Mouse (Mus musculus) lung, postnatal 0 days (tissue): ENCODE data around the gene Podn. TPM values are rescaled to one million over a fixed set of nuclear protein-coding genes. Genes with fewer than 3 reads are reported as not detected.

ENCODE experiments used
- ATAC-seq: fragments of 200-750 bp; cut with Nextera tagmentation; 2 replicates; pipeline ENCODE4 v1.8.0; 2017; ENCODE audit warnings: moderate library complexity
- DNase-seq: peaks from one replicate; pipeline ENCODE4 v3.0.0-alpha.2; 2016; ENCODE audit warnings: low spot score
- H3K27ac ChIP-seq: fragments of 300-500 bp; sonication (generic); 2 replicates; pipeline ENCODE4 v1.5.1; 2014; ENCODE audit warnings: antibody characterized with exemption, mild to moderate bottlenecking, low read length, mixed read lengths
- H3K27me3 ChIP-seq: fragments of 300-500 bp; sonication (generic); replicated peaks from 2 replicates; pipeline ENCODE4 v1.6.1; 2014; ENCODE audit warnings: low read length, mixed read lengths; ENCODE audit not compliant: insufficient read depth
- H3K36me3 ChIP-seq: fragments of 300-500 bp; sonication (generic); 2 replicates; pipeline ENCODE4 v1.6.1; 2014; ENCODE audit warnings: low read length, mixed read lengths; ENCODE audit not compliant: insufficient read depth
- H3K4me1 ChIP-seq: fragments of 300-500 bp; sonication (generic); 2 replicates; pipeline ENCODE4 v1.6.1; 2014; ENCODE audit warnings: antibody characterized with exemption, low read depth, low read length, mixed read lengths; ENCODE audit not compliant: insufficient read depth
- H3K4me2 ChIP-seq: fragments of 300-500 bp; sonication (generic); replicated peaks from 2 replicates; pipeline ENCODE4 v1.6.1; 2014; ENCODE audit warnings: low read depth, mild to moderate bottlenecking, low read length, moderate library complexity, mixed read lengths
- H3K4me3 ChIP-seq: fragments of 300-500 bp; sonication (generic); 2 replicates; pipeline ENCODE4 v1.5.1; 2014; ENCODE audit warnings: low read depth, low read length
- H3K9ac ChIP-seq: fragments of 300-500 bp; sonication (generic); replicated peaks from 2 replicates; pipeline ENCODE4 v1.6.1; 2014; ENCODE audit warnings: low read depth, mild to moderate bottlenecking
- H3K9me3 ChIP-seq: fragments of 300-500 bp; sonication (generic); 2 replicates; pipeline ENCODE4 v1.6.1; 2016; ENCODE audit warnings: low read length, mixed read lengths
- CTCF ChIP-seq: IDR thresholded peaks from 2 replicates; pipeline ENCODE4 v1.5.1; 2016; ENCODE audit warnings: antibody characterized with exemption, mild to moderate bottlenecking
- EP300 ChIP-seq: IDR thresholded peaks from 2 replicates; pipeline ENCODE4 v1.6.1; 2016; ENCODE audit warnings: antibody characterized with exemption, mild to moderate bottlenecking, control low read depth
- WGBS: fragments of 180-500 bp; shearing (Covaris S2); extraction: QIAGEN DNeasy Blood & Tissue Kit; methylation state at CpG from one replicate; pipeline ENCODE4 v1.1.7; 2014; 5-methylcytosine and 5-hydroxymethylcytosine counted together
- polyA plus RNA-seq: library from polyadenylated mRNA; unstranded; fragments of >200 nt; fragmentation: Nextera tagmentation; extraction: Ambion mirVana; gene quantifications from 2 replicates; pipeline ENCODE4 v1.2.1, GENCODE M21; 2015

Gene Podn
- polyA plus RNA-seq, 1 experiment from 2014 or later = 2.8 TPM

GRCm38 (mm10) chr4:108066569-108066968 lies 29.7 kb downstream of the Podn start:
- Histone ChIP-seq H3K36me3 (peaks cover 9% of the 10 kb centered on the region; the same call in 1 of the 2 replicates), H3K4me1 (peaks cover 5% of the 10 kb centered on the region; the same call in 1 of the 2 replicates), H3K9ac (no peak overlapping the region), H3K27me3 (no peaks in the 10 kb centered on the region), H3K4me2 (no peak overlapping the region), H3K4me3 (no peak overlapping the region), H3K9me3 (no peaks in the 10 kb centered on the region), H3K27ac (no peak overlapping the region)
- TF ChIP-seq CTCF (no peak), EP300 (no peak)
- ATAC-seq (no peak), DNase-seq (no peak)
- 73% methylated on average over 4 of the region's 4 CpGs for WGBS

GRCm38 (mm10) chr4:108065176-108065844 lies 30.9 kb downstream of the Podn start:
- no peaks in the 10 kb centered on the region for H3K9me3 ChIP-seq
- ATAC-seq (no peak), DNase-seq (peak; percentile 44)
- no peaks in the 10 kb centered on the region for H3K27me3 ChIP-seq
- no peak overlapping the region for H3K9ac ChIP-seq
- peaks cover 9% of the 10 kb centered on the region; the same call in 1 of the 2 replicates for H3K36me3 ChIP-seq
- no peak overlapping the region for H3K4me2 ChIP-seq
- TF ChIP-seq EP300 (no peak), CTCF (no peak)
- peaks cover 5% of the 10 kb centered on the region; the same call in 1 of the 2 replicates for H3K4me1 ChIP-seq
- no peak overlapping the region for H3K27ac ChIP-seq
- WGBS = 56% methylated on average over 2 of the region's 2 CpGs
- H3K4me3 ChIP-seq = no peak overlapping the region

- no peaks in the 10 kb centered on the region; the same call in 1 of the 2 replicates for H3K4me1 ChIP-seq
- TF ChIP-seq EP300 (no peak), CTCF (no peak)
- no peak for ATAC-seq
- DNase-seq = no peak
- no peak overlapping the region for H3K4me2 ChIP-seq
- peaks cover 21% of the 10 kb centered on the region; the same call in 1 of the 2 replicates for H3K36me3 ChIP-seq
- WGBS = 71% methylated on average over 6 of the region's 6 CpGs
- H3K27me3 ChIP-seq = no peaks in the 10 kb centered on the region
- no peaks in the 10 kb centered on the region for H3K9me3 ChIP-seq
- no peak overlapping the region for H3K27ac ChIP-seq
- H3K9ac ChIP-seq = no peak overlapping the region
- H3K4me3 ChIP-seq = no peak overlapping the region
These were observed 32.6 kb downstream of the Podn start for GRCm38 (mm10) chr4:108063616-108064015.

GRCm38 (mm10) chr4:108062524-108062923 lies 33.7 kb downstream of the Podn start:
- Histone ChIP-seq H3K4me3 (no peak overlapping the region), H3K27me3 (no peaks in the 10 kb centered on the region), H3K9ac (no peak overlapping the region), H3K27ac (no peak overlapping the region), H3K4me2 (no peak overlapping the region), H3K9me3 (no peaks in the 10 kb centered on the region), H3K36me3 (peaks cover 19% of the 10 kb centered on the region; the same call in 1 of the 2 replicates), H3K4me1 (no peaks in the 10 kb centered on the region; the same call in 1 of the 2 replicates)
- TF ChIP-seq EP300 (no peak), CTCF (no peak)
- WGBS = 89% methylated on average over 5 of the region's 5 CpGs
- no peak for DNase-seq
- no peak for ATAC-seq

- H3K4me3 ChIP-seq = no peak overlapping the region
- peaks cover 21% of the 10 kb centered on the region; the same call in 1 of the 2 replicates for H3K36me3 ChIP-seq
- TF ChIP-seq EP300 (no peak), CTCF (no peak)
- ATAC-seq (no peak), DNase-seq (no peak)
- no peaks in the 10 kb centered on the region; the same call in 1 of the 2 replicates for H3K4me1 ChIP-seq
- H3K9ac ChIP-seq = no peak overlapping the region
- no peak overlapping the region for H3K4me2 ChIP-seq
- H3K27ac ChIP-seq = no peak overlapping the region
- no peaks in the 10 kb centered on the region for H3K27me3 ChIP-seq
- H3K9me3 ChIP-seq = no peaks in the 10 kb centered on the region
- 89% methylated on average over 4 of the region's 4 CpGs for WGBS
These were observed 35.5 kb downstream of the Podn start for GRCm38 (mm10) chr4:108060774-108061173.

- 83% methylated on average over 19 of the region's 19 CpGs for WGBS
- ATAC-seq = no peak
These were observed 36.5 kb downstream of the Podn start for GRCm38 (mm10) chr4:108059601-108060379.

More at GRCm38 (mm10) chr4:108059601-108060379, 36.5 kb downstream of the Podn start:
- TF ChIP-seq CTCF (no peak), EP300 (no peak)
- no peak overlapping the region for H3K4me2 ChIP-seq
- no peak overlapping the region for H3K4me3 ChIP-seq
- no peak overlapping the region for H3K9ac ChIP-seq
- H3K27ac ChIP-seq = 0 out of 2 replicates have a peak overlapping the region, but pooled peaks have one; percentile 0
- H3K9me3 ChIP-seq = no peaks in the 10 kb centered on the region
- peaks cover 24% of the 10 kb centered on the region; the same call in 1 of the 2 replicates for H3K36me3 ChIP-seq
- no peak for DNase-seq
- no peaks in the 10 kb centered on the region; the same call in 1 of the 2 replicates for H3K4me1 ChIP-seq
- no peaks in the 10 kb centered on the region for H3K27me3 ChIP-seq
